ENCODE assay signal across 9 mouse cellular contexts in genomic region chr3:93014378-93014801, GRCm38 (mm10). TPM values are rescaled to one million over a fixed set of nuclear protein-coding genes. Genes with fewer than 3 reads are reported as not detected.
DNase-seq lines count a peak whose midpoint lies in the region; ATAC-seq and TF ChIP-seq lines count a peak whose summit lies in the region.
"Had no signal": no experiment of that assay in that cellular context is flagged by ENCODE, and none has a peak within 500 bp of the region (broad histone marks: within the 10 kb centered on the region; RNA-seq: fewer than 3 reads in every experiment).

No protein-coding gene starts in this region.

- H3K9ac ChIP-seq in kidney, embryonic 15.5 days, result peak overlapping the region; percentile 35
- H3K9ac ChIP-seq in liver, embryonic 11.5 days (ENCODE audit: low read depth, low read length), result no peak overlapping the region; the same call in 1 of the 2 replicates

- DNase-seq in gastrocnemius, adult 2 months, result peak; percentile 32
- DNase-seq in gastrocnemius, postnatal 36 days, result no peak
- peak; percentile 87 for DNase-seq in brain, embryonic 14.5 days (ENCODE audit: low read depth)
- peak; percentile 56 to 61 for DNase-seq in frontal cortex, postnatal 36 days (ENCODE audit: low spot score in 2 of 2)
- peak; percentile 53 for DNase-seq in liver, embryonic 11.5 days (ENCODE audit: low spot score)
- DNase-seq in ovary, postnatal 14 days (ENCODE audit: low spot score), result peak; percentile 34
- no peak for DNase-seq in natural killer cell, adult 2 months (ENCODE audit: low spot score in 2 of 2)

- no peaks in the 10 kb centered on the region for H3K36me3 ChIP-seq in kidney, embryonic 15.5 days
- no peaks in the 10 kb centered on the region for H3K36me3 ChIP-seq in liver, embryonic 11.5 days (ENCODE audit: control insufficient read depth, insufficient read depth, low read length)

- H3K27ac ChIP-seq in gastrocnemius, adult 2 months, result no peak overlapping the region
- peak overlapping the region; percentile 58; the same call in 1 of the 2 replicates for H3K27ac ChIP-seq in kidney, embryonic 15.5 days
- no peak overlapping the region for H3K27ac ChIP-seq in liver, embryonic 11.5 days (ENCODE audit: low read depth, low read length)

- peaks cover 3% of the 10 kb centered on the region; the same call in 1 of the 2 replicates for H3K27me3 ChIP-seq in kidney, embryonic 15.5 days
- no peaks in the 10 kb centered on the region for H3K27me3 ChIP-seq in liver, embryonic 11.5 days (replicated peaks; ENCODE audit: control insufficient read depth, insufficient read depth, low read length)
- H3K27me3 ChIP-seq: CH12.LX had no signal

- intact Hi-C loops in gastrocnemius, adult 2 months (cut with DNase I), result no loop called here
- intact Hi-C loops in gastrocnemius, postnatal 36 days (cut with DNase I), result no loop called here

- H3K4me2 ChIP-seq in kidney, embryonic 15.5 days, result peak overlapping the region; percentile 81
- peak overlapping the region; percentile 61 for H3K4me2 ChIP-seq in liver, embryonic 11.5 days

- peak; percentile 93 for ATAC-seq in kidney, embryonic 15.5 days (replicated peaks; ENCODE audit: low FRiP score)
- ATAC-seq in liver, embryonic 11.5 days (replicated peaks; ENCODE audit: low FRiP score), result peak; percentile 58

- under 1% methylated on average over 24 of the region's 24 CpGs for WGBS in kidney, embryonic 15.5 days
- 2% methylated on average over 24 of the region's 24 CpGs for WGBS in liver, embryonic 11.5 days

- no peak for TF ChIP-seq POLR2A in brain, embryonic 14.5 days (IDR thresholded peaks at IDR 0.05; ENCODE audit: borderline replicate concordance, extremely low read depth, insufficient read depth, insufficient read length, poor library complexity, severe bottlenecking)

- H3K4me1 ChIP-seq in kidney, embryonic 15.5 days, result peaks cover 11% of the 10 kb centered on the region; the same call in 1 of the 2 replicates
- H3K4me1 ChIP-seq in liver, embryonic 11.5 days (replicated peaks; ENCODE audit: control insufficient read depth, insufficient read depth, low read length), result no peaks in the 10 kb centered on the region

- H3K4me3 ChIP-seq in gastrocnemius, adult 2 months, result peak overlapping the region; percentile 62
- H3K4me3 ChIP-seq in kidney, embryonic 15.5 days (replicated peaks), result peak overlapping the region; percentile 47
- H3K4me3 ChIP-seq in liver, embryonic 11.5 days (ENCODE audit: low read depth, low read length), result peak overlapping the region; percentile 36

- H3K9me3 ChIP-seq in kidney, embryonic 15.5 days (replicated peaks), result no peaks in the 10 kb centered on the region
- no peaks in the 10 kb centered on the region for H3K9me3 ChIP-seq in liver, embryonic 11.5 days (ENCODE audit: control insufficient read depth, low read length)

- no peak for TF ChIP-seq CTCF in gastrocnemius, adult 2 months (IDR thresholded peaks at IDR 0.05)
- no peak for TF ChIP-seq CTCF in brain, embryonic 14.5 days (IDR thresholded peaks at IDR 0.05; ENCODE audit: borderline replicate concordance, extremely low read depth, insufficient read depth, insufficient read length)

RNA-seq across cellular contexts. Expression of gene Crct1, which starts 1.1 kb away (rescaled TPM):
- not detected for total RNA-seq in gastrocnemius, adult 2 months (2021)
- total RNA-seq in gastrocnemius, postnatal 36 days (2021), result not detected
- polyA plus RNA-seq in brain, embryonic 14.5 days (2012; rRNA removed), result 0.59 and 1.0 TPM in 2 replicates
- polyA plus RNA-seq in kidney, embryonic 15.5 days (2015; fragmentation: Nextera tagmentation; extraction: Ambion mirVana), result 0.45 and 0.64 TPM in 2 replicates
- 0.49 and 0.97 TPM in 2 replicates for polyA plus RNA-seq in liver, embryonic 11.5 days (2014; fragmentation: Nextera tagmentation; extraction: Ambion mirVana)
- total RNA-seq: CH12.LX had no signal

RNA-seq across cellular contexts. Expression of gene Lce1m, which starts 4.5 kb away (rescaled TPM):
- total RNA-seq in gastrocnemius, adult 2 months (2021), result not detected
- total RNA-seq in gastrocnemius, postnatal 36 days (2021), result not detected
- polyA plus RNA-seq in brain, embryonic 14.5 days (2012; rRNA removed), result not detected in 2 replicates
- polyA plus RNA-seq in kidney, embryonic 15.5 days (2015; fragmentation: Nextera tagmentation; extraction: Ambion mirVana), result not detected in 2 replicates
- not detected in 2 replicates for polyA plus RNA-seq in liver, embryonic 11.5 days (2014; fragmentation: Nextera tagmentation; extraction: Ambion mirVana)
- total RNA-seq: CH12.LX had no signal

RNA-seq across cellular contexts. Expression of gene Lce3f, which starts 22.4 kb away (rescaled TPM):
- total RNA-seq in gastrocnemius, adult 2 months (2021), result not detected
- not detected for total RNA-seq in gastrocnemius, postnatal 36 days (2021)
- not detected in 2 replicates for polyA plus RNA-seq in brain, embryonic 14.5 days (2012; rRNA removed)
- polyA plus RNA-seq in kidney, embryonic 15.5 days (2015; fragmentation: Nextera tagmentation; extraction: Ambion mirVana), result not detected in 2 replicates
- not detected in 2 replicates for polyA plus RNA-seq in liver, embryonic 11.5 days (2014; fragmentation: Nextera tagmentation; extraction: Ambion mirVana)
- total RNA-seq: CH12.LX had no signal

RNA-seq across cellular contexts. Expression of gene Lce3e, which starts 47.5 kb away (rescaled TPM):
- total RNA-seq in gastrocnemius, adult 2 months (2021), result not detected
- total RNA-seq in gastrocnemius, postnatal 36 days (2021), result not detected
- polyA plus RNA-seq in brain, embryonic 14.5 days (2012; rRNA removed), result not detected in 2 replicates
- polyA plus RNA-seq in kidney, embryonic 15.5 days (2015; fragmentation: Nextera tagmentation; extraction: Ambion mirVana), result not detected in 2 replicates
- not detected in 2 replicates for polyA plus RNA-seq in liver, embryonic 11.5 days (2014; fragmentation: Nextera tagmentation; extraction: Ambion mirVana)
- total RNA-seq: CH12.LX had no signal

RNA-seq across cellular contexts. Expression of gene Gm4858, which starts 54.2 kb away (rescaled TPM):
- total RNA-seq in gastrocnemius, adult 2 months (2021), result not detected
- total RNA-seq in gastrocnemius, postnatal 36 days (2021), result not detected
- polyA plus RNA-seq in brain, embryonic 14.5 days (2012; rRNA removed), result not detected in 2 replicates
- 0.22 TPM in 1 of 2 replicates, not detected in the other for polyA plus RNA-seq in kidney, embryonic 15.5 days (2015; fragmentation: Nextera tagmentation; extraction: Ambion mirVana)
- not detected in 2 replicates for polyA plus RNA-seq in liver, embryonic 11.5 days (2014; fragmentation: Nextera tagmentation; extraction: Ambion mirVana)
- total RNA-seq: CH12.LX had no signal

Comparison
In these comparisons a context has a peak if more than half of its experiments do, and no peak if none do; other contexts are left out.
1. DNase-seq: peak in gastrocnemius, adult 2 months (single experiment), brain, embryonic 14.5 days (single experiment), frontal cortex, postnatal 36 days (2 of 2), liver, embryonic 11.5 days (single experiment) and ovary, postnatal 14 days (single experiment); none in gastrocnemius, postnatal 36 days (0 of 2) and natural killer cell, adult 2 months (0 of 2).
2. Peak in every context shown above with its lines, with median percentiles within 50 percentile points of each other: H3K4me3 ChIP-seq.